Mouse (Mus musculus): Measurements from ENCODE around the gene Cox8a. TPM values are rescaled to one million over a fixed set of nuclear protein-coding genes. Genes with fewer than 3 reads are reported as not detected.

Gene Cox8a
- polyA plus RNA-seq, 1 experiment = 1,818 TPM

GRCm38 (mm10) chr19:7225096-7225690 is 7.8 kb upstream of the Cox8a start:
- peaks cover 27% of the 10 kb centered on the region for H3K36me3 ChIP-seq (ENCODE audit: control insufficient read depth, insufficient read depth, low read length)
- TF ChIP-seq POLR2A (IDR thresholded peaks at IDR 0.05; ENCODE audit: control insufficient read depth, extremely low read depth, insufficient read depth, low read length, poor library complexity) = no peak
- no peak for TF ChIP-seq CTCF (IDR thresholded peaks at IDR 0.05; ENCODE audit: borderline replicate concordance, control insufficient read depth, extremely low read depth, insufficient read depth, low read length, poor library complexity)
- no peak overlapping the region for H3K27ac ChIP-seq (ENCODE audit: control insufficient read depth, insufficient read depth, low read length)
- DNase-seq = no peak
- no peaks in the 10 kb centered on the region for H3K4me1 ChIP-seq (replicated peaks; ENCODE audit: control insufficient read depth, insufficient read depth, low read length)
- no peaks in the 10 kb centered on the region for H3K27me3 ChIP-seq (ENCODE audit: control insufficient read depth, insufficient read depth, low read length)
- H3K4me3 ChIP-seq (ENCODE audit: control insufficient read depth, insufficient read depth, low read length) = no peak overlapping the region
- WGBS = 95% methylated on average over 9 of the region's 9 CpGs

GRCm38 (mm10) chr19:7224253-7224652 is 6.8 kb upstream of the Cox8a start:
- 99% methylated on average over 3 of the region's 3 CpGs for WGBS
- H3K27ac ChIP-seq (ENCODE audit: control insufficient read depth, insufficient read depth, low read length) = no peak overlapping the region
- no peak overlapping the region for H3K4me3 ChIP-seq (ENCODE audit: control insufficient read depth, insufficient read depth, low read length)
- DNase-seq = no peak
- peaks cover 18% of the 10 kb centered on the region for H3K36me3 ChIP-seq (ENCODE audit: control insufficient read depth, insufficient read depth, low read length)
- H3K27me3 ChIP-seq (ENCODE audit: control insufficient read depth, insufficient read depth, low read length) = no peaks in the 10 kb centered on the region
- TF ChIP-seq CTCF (IDR thresholded peaks at IDR 0.05; ENCODE audit: borderline replicate concordance, control insufficient read depth, extremely low read depth, insufficient read depth, low read length, poor library complexity) (no peak), POLR2A (IDR thresholded peaks at IDR 0.05; ENCODE audit: control insufficient read depth, extremely low read depth, insufficient read depth, low read length, poor library complexity) (no peak)
- no peaks in the 10 kb centered on the region for H3K4me1 ChIP-seq (replicated peaks; ENCODE audit: control insufficient read depth, insufficient read depth, low read length)

- Histone ChIP-seq H3K4me1 (replicated peaks; ENCODE audit: control insufficient read depth, insufficient read depth, low read length) (no peaks in the 10 kb centered on the region), H3K27me3 (ENCODE audit: control insufficient read depth, insufficient read depth, low read length) (no peaks in the 10 kb centered on the region), H3K4me3 (ENCODE audit: control insufficient read depth, insufficient read depth, low read length) (no peak overlapping the region), H3K27ac (ENCODE audit: control insufficient read depth, insufficient read depth, low read length) (no peak overlapping the region), H3K36me3 (ENCODE audit: control insufficient read depth, insufficient read depth, low read length) (peaks cover 14% of the 10 kb centered on the region; the same call in 1 of the 2 replicates)
- DNase-seq = no peak
- TF ChIP-seq CTCF (IDR thresholded peaks at IDR 0.05; ENCODE audit: borderline replicate concordance, control insufficient read depth, extremely low read depth, insufficient read depth, low read length, poor library complexity) (no peak), POLR2A (IDR thresholded peaks at IDR 0.05; ENCODE audit: control insufficient read depth, extremely low read depth, insufficient read depth, low read length, poor library complexity) (no peak)
Observed at GRCm38 (mm10) chr19:7223488-7223887, 6.1 kb upstream of the Cox8a start.

GRCm38 (mm10) chr19:7222196-7222595 is 4.8 kb upstream of the Cox8a start:
- no peak overlapping the region for H3K27ac ChIP-seq (ENCODE audit: control insufficient read depth, insufficient read depth, low read length)
- no peaks in the 10 kb centered on the region for H3K27me3 ChIP-seq (ENCODE audit: control insufficient read depth, insufficient read depth, low read length)
- WGBS = 90% methylated on average over 6 of the region's 6 CpGs
- 0 out of 2 replicates have a peak, but pooled peaks cover 3% of the 10 kb centered on the region for H3K36me3 ChIP-seq (ENCODE audit: control insufficient read depth, insufficient read depth, low read length)
- no peak for DNase-seq
- no peak for TF ChIP-seq CTCF (IDR thresholded peaks at IDR 0.05; ENCODE audit: borderline replicate concordance, control insufficient read depth, extremely low read depth, insufficient read depth, low read length, poor library complexity)
- no peak for TF ChIP-seq POLR2A (IDR thresholded peaks at IDR 0.05; ENCODE audit: control insufficient read depth, extremely low read depth, insufficient read depth, low read length, poor library complexity)
- H3K4me3 ChIP-seq (ENCODE audit: control insufficient read depth, insufficient read depth, low read length) = no peak overlapping the region
- peaks cover 4% of the 10 kb centered on the region for H3K4me1 ChIP-seq (replicated peaks; ENCODE audit: control insufficient read depth, insufficient read depth, low read length)

GRCm38 (mm10) chr19:7218753-7219152 is 1.3 kb upstream of the Cox8a start:
- H3K36me3 ChIP-seq (ENCODE audit: control insufficient read depth, insufficient read depth, low read length) = peaks cover 4% of the 10 kb centered on the region; the same call in 1 of the 2 replicates
- H3K4me1 ChIP-seq (replicated peaks; ENCODE audit: control insufficient read depth, insufficient read depth, low read length) = peaks cover 15% of the 10 kb centered on the region
- no peaks in the 10 kb centered on the region for H3K27me3 ChIP-seq (ENCODE audit: control insufficient read depth, insufficient read depth, low read length)
- 98% methylated on average over 5 of the region's 5 CpGs for WGBS
- no peak overlapping the region for H3K27ac ChIP-seq (ENCODE audit: control insufficient read depth, insufficient read depth, low read length)
- H3K4me3 ChIP-seq (ENCODE audit: control insufficient read depth, insufficient read depth, low read length) = no peak overlapping the region
- TF ChIP-seq POLR2A (IDR thresholded peaks at IDR 0.05; ENCODE audit: control insufficient read depth, extremely low read depth, insufficient read depth, low read length, poor library complexity) (no peak), CTCF (IDR thresholded peaks at IDR 0.05; ENCODE audit: borderline replicate concordance, control insufficient read depth, extremely low read depth, insufficient read depth, low read length, poor library complexity) (no peak)
- DNase-seq = no peak

- no peak for TF ChIP-seq CTCF (IDR thresholded peaks at IDR 0.05; ENCODE audit: borderline replicate concordance, control insufficient read depth, extremely low read depth, insufficient read depth, low read length, poor library complexity)
- no peak for TF ChIP-seq POLR2A (IDR thresholded peaks at IDR 0.05; ENCODE audit: control insufficient read depth, extremely low read depth, insufficient read depth, low read length, poor library complexity)
- H3K4me3 ChIP-seq (ENCODE audit: control insufficient read depth, insufficient read depth, low read length) = peak overlapping the region; percentile 10; the same call in 1 of the 2 replicates
- WGBS = 2% methylated on average over 6 of the region's 6 CpGs
Observed at GRCm38 (mm10) chr19:7217926-7218267, 481 bp upstream of the Cox8a start.

GRCm38 (mm10) chr19:7214484-7214883 is 2.9 kb downstream of the Cox8a start:
- no peak for TF ChIP-seq CTCF (IDR thresholded peaks at IDR 0.05; ENCODE audit: borderline replicate concordance, control insufficient read depth, extremely low read depth, insufficient read depth, low read length, poor library complexity)
- TF ChIP-seq POLR2A (IDR thresholded peaks at IDR 0.05; ENCODE audit: control insufficient read depth, extremely low read depth, insufficient read depth, low read length, poor library complexity) = no peak
- DNase-seq = no peak
- no peaks in the 10 kb centered on the region for H3K27me3 ChIP-seq (ENCODE audit: control insufficient read depth, insufficient read depth, low read length)
- no peak overlapping the region for H3K4me3 ChIP-seq (ENCODE audit: control insufficient read depth, insufficient read depth, low read length)
- H3K4me1 ChIP-seq (replicated peaks; ENCODE audit: control insufficient read depth, insufficient read depth, low read length) = peaks cover 15% of the 10 kb centered on the region
- no peak overlapping the region for H3K27ac ChIP-seq (ENCODE audit: control insufficient read depth, insufficient read depth, low read length)
- 87% methylated on average over 5 of the region's 5 CpGs for WGBS
- H3K36me3 ChIP-seq (ENCODE audit: control insufficient read depth, insufficient read depth, low read length) = peaks cover 4% of the 10 kb centered on the region; the same call in 1 of the 2 replicates

More at GRCm38 (mm10) chr19:7217926-7218267, 481 bp upstream of the Cox8a start:
- peaks cover 4% of the 10 kb centered on the region; the same call in 1 of the 2 replicates for H3K36me3 ChIP-seq (ENCODE audit: control insufficient read depth, insufficient read depth, low read length)
- no peak for DNase-seq
- H3K27ac ChIP-seq (ENCODE audit: control insufficient read depth, insufficient read depth, low read length) = no peak overlapping the region
- no peaks in the 10 kb centered on the region for H3K27me3 ChIP-seq (ENCODE audit: control insufficient read depth, insufficient read depth, low read length)
- peaks cover 15% of the 10 kb centered on the region for H3K4me1 ChIP-seq (replicated peaks; ENCODE audit: control insufficient read depth, insufficient read depth, low read length)

Measured in thymus, adult 2 months (tissue).